Mouse (Mus musculus): ENCODE data around the gene Ripor3.

DNA sequence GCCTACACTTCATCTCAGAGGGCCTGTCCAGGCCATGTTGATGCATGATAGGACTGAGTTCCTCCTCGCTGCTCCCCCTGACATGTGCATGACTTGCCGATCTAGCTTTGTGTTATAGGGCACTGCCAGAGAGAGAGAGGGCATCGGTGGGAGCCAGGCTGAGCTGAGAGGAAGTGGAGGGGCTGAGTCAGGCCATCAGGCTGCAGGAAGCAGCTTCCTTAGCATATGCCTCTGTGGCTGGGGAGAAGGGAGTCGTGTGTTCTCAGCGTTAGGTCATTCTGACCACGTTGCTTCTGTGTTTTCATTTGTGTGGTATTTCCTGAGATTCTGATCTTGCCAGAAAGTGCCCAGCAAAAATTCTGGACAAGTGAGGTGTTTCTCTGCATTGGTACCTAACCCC lies 61.2 kb downstream of the Ripor3 start:
- no peak for TF ChIP-seq EP300 (optimal IDR thresholded peaks at IDR 0.05)
- no peak for TF ChIP-seq CTCF (IDR thresholded peaks at IDR 0.05; ENCODE audit: low read depth)

Data from stomach, postnatal 0 days (tissue).